Mouse (Mus musculus): ENCODE measurements around the gene Slc13a2. TPM values are rescaled to one million over a fixed set of nuclear protein-coding genes. Genes with fewer than 3 reads are reported as not detected.

The Slc13a2 gene
- total RNA-seq, 2 experiments from 2014 or later = not detected

- DNase-seq (ENCODE audit: low spot score in 2 of 2) = peak in 1 of 2 experiments; percentile 45
Observed at GRCm38 (mm10) chr11:78358330-78359007, 63.5 kb downstream of the Slc13a2 start.

- DNase-seq (ENCODE audit: low spot score in 2 of 2) = peak; percentile 50 to 75
Observed at GRCm38 (mm10) chr11:78355471-78356238, 66.4 kb downstream of the Slc13a2 start.

- no peak for DNase-seq (ENCODE audit: low spot score in 2 of 2)
Observed at GRCm38 (mm10) chr11:78354905-78355304, 67.1 kb downstream of the Slc13a2 start.

- DNase-seq (ENCODE audit: low spot score in 2 of 2) = no peak
Observed at GRCm38 (mm10) chr11:78353081-78353480, 68.9 kb downstream of the Slc13a2 start.

GRCm38 (mm10) chr11:78349441-78350358 lies 72.3 kb downstream of the Slc13a2 start:
- DNase-seq (ENCODE audit: low spot score in 2 of 2) = no peak

GRCm38 (mm10) chr11:78348474-78348873 lies 73.5 kb downstream of the Slc13a2 start:
- no peak for DNase-seq (ENCODE audit: low spot score in 2 of 2)

GRCm38 (mm10) chr11:78347908-78348307 lies 74.1 kb downstream of the Slc13a2 start:
- no peak for DNase-seq (ENCODE audit: low spot score in 2 of 2)

Other genes with a start within 250 kb of the Slc13a2 start
- gene Nek8, start 245.5 kb downstream of the Slc13a2 start, total RNA-seq (2021) = 1 to 10 TPM; 4.2 to 4.7 TPM
- 10 to 100 TPM; 33.0 to 37.0 TPM for gene Tlcd1, start 245.5 kb downstream of the Slc13a2 start, total RNA-seq (2021)
- gene Rpl23a, start 238.6 kb downstream of the Slc13a2 start, total RNA-seq (2021) = 100 to 1,000 TPM; 674 to 733 TPM
- gene Rab34, start 233.8 kb downstream of the Slc13a2 start, total RNA-seq (2021) = 10 to 100 TPM; 34.1 to 40.0 TPM
- 1 to 10 TPM; 6.7 to 6.9 TPM for gene Proca1, start 228.8 kb downstream of the Slc13a2 start, total RNA-seq (2021)
- gene Sdf2, start 176.5 kb downstream of the Slc13a2 start, total RNA-seq (2021) = 10 to 100 TPM; 64.4 to 66.4 TPM
- gene Supt6, start 176.2 kb downstream of the Slc13a2 start, total RNA-seq (2021) = 100 to 1,000 TPM; 102 to 112 TPM
- gene 2610507B11Rik, start 160.5 kb downstream of the Slc13a2 start, total RNA-seq (2021) = 100 to 1,000 TPM; 210 TPM
- gene BC030499, start 131.4 kb downstream of the Slc13a2 start, total RNA-seq (2021) = 1 to 10 TPM; 1.4 to 2.6 TPM
- gene Spag5, start 120.7 kb downstream of the Slc13a2 start, total RNA-seq (2021) = 1 to 10 TPM; 5.0 to 6.6 TPM
- 100 to 1,000 TPM; 663 to 756 TPM for gene Aldoc, start 99.2 kb downstream of the Slc13a2 start, total RNA-seq (2021)
- gene Pigs, start 93.8 kb downstream of the Slc13a2 start, total RNA-seq (2021) = 10 to 100 TPM; 70.8 to 76.7 TPM
- gene Unc119, start 78.7 kb downstream of the Slc13a2 start, total RNA-seq (2021) = 10 to 100 TPM; 27.6 to 32.2 TPM
- gene Foxn1, start 35.7 kb downstream of the Slc13a2 start, total RNA-seq (2021) = not detected
- gene Slc46a1, start 43.5 kb upstream of the Slc13a2 start, total RNA-seq (2021) = 1 to 10 TPM; 9.6 to 9.8 TPM
- gene Sarm1, start 75.5 kb upstream of the Slc13a2 start, total RNA-seq (2021) = 10 to 100 TPM; 51.0 to 53.2 TPM
- 10 to 100 TPM; 65.7 to 71.5 TPM for gene Vtn, start 76.9 kb upstream of the Slc13a2 start, total RNA-seq (2021)
- 1 to 10 TPM; 3.9 to 4.5 TPM for gene Sebox, start 81.2 kb upstream of the Slc13a2 start, total RNA-seq (2021)
- 10 to 100 TPM; 36.0 to 40.7 TPM for gene Tmem199, start 90.0 kb upstream of the Slc13a2 start, total RNA-seq (2021)
- 100 to 1,000 TPM; 118 to 120 TPM for gene Poldip2, start 90.0 kb upstream of the Slc13a2 start, total RNA-seq (2021)
- 10 to 100 TPM; 38.1 to 40.9 TPM for gene Tnfaip1, start 114.1 kb upstream of the Slc13a2 start, total RNA-seq (2021)
- 10 to 100 TPM; 73.7 to 79.8 TPM for gene Ift20, start 114.1 kb upstream of the Slc13a2 start, total RNA-seq (2021)
- gene Tmem97, start 128.6 kb upstream of the Slc13a2 start, total RNA-seq (2021) = 10 to 100 TPM; 13.3 to 19.0 TPM